Mouse (Mus musculus) thymus, adult 2 months (tissue): ENCODE measurements around the gene Gba. TPM values are rescaled to one million over a fixed set of nuclear protein-coding genes. Genes with fewer than 3 reads are reported as not detected.

Source experiments
- DNase-seq: peaks from one replicate; pipeline ENCODE4 v3.0.0; 2021
- H3K27ac ChIP-seq: fragments of 200-500 bp; 2 replicates; pipeline ENCODE4 v1.5.1; 2012; ENCODE audit warnings: low read length, control low read depth; ENCODE audit not compliant: control insufficient read depth, insufficient read depth
- H3K27me3 ChIP-seq: fragments of 200-500 bp; 2 replicates; pipeline ENCODE4 v1.6.1; 2012; ENCODE audit warnings: mild to moderate bottlenecking, low read length, moderate library complexity, mixed read lengths; ENCODE audit not compliant: control insufficient read depth, insufficient read depth
- H3K36me3 ChIP-seq: fragments of 200-500 bp; 2 replicates; pipeline ENCODE4 v1.6.1; 2012; ENCODE audit warnings: mild to moderate bottlenecking, low read length, moderate library complexity; ENCODE audit not compliant: control insufficient read depth, insufficient read depth
- H3K4me1 ChIP-seq: fragments of 200-500 bp; replicated peaks from 2 replicates; pipeline ENCODE4 v1.6.1; 2012; ENCODE audit warnings: low read length; ENCODE audit not compliant: control insufficient read depth, insufficient read depth
- H3K4me3 ChIP-seq: fragments of 200-500 bp; 2 replicates; pipeline ENCODE4 v1.5.1; 2012; ENCODE audit warnings: mild to moderate bottlenecking, low read length, control low read depth, moderate library complexity; ENCODE audit not compliant: control insufficient read depth, insufficient read depth
- CTCF ChIP-seq: fragments of 200-500 bp; IDR thresholded peaks from 2 replicates; pipeline ENCODE4 v1.5.1; 2012; ENCODE audit warnings: mild to moderate bottlenecking, control low read depth, low read length, moderate library complexity, borderline replicate concordance; ENCODE audit not compliant: control insufficient read depth, poor library complexity, insufficient read depth; ENCODE audit errors: extremely low read depth
- POLR2A ChIP-seq: fragments of 200-500 bp; IDR thresholded peaks from 2 replicates; pipeline ENCODE4 v1.6.1; 2012; ENCODE audit warnings: mild to moderate bottlenecking, low read length, control low read depth, moderate library complexity; ENCODE audit not compliant: control insufficient read depth, poor library complexity, insufficient read depth; ENCODE audit errors: extremely low read depth
- WGBS: fragments of 180-500 bp; shearing (Covaris S2); methylation state at CpG from one replicate; pipeline ENCODE4 v1.1.7; 2018; 5-methylcytosine and 5-hydroxymethylcytosine counted together
- polyA plus RNA-seq: library from polyadenylated mRNA; depleted of rRNA; stranded (reverse); fragments of >200 nt; gene quantifications from 2 replicates; pipeline ENCODE4 v1.2.3, GENCODE M21; 2012

The Gba gene
- polyA plus RNA-seq, 1 experiment: 117 TPM

DNA sequence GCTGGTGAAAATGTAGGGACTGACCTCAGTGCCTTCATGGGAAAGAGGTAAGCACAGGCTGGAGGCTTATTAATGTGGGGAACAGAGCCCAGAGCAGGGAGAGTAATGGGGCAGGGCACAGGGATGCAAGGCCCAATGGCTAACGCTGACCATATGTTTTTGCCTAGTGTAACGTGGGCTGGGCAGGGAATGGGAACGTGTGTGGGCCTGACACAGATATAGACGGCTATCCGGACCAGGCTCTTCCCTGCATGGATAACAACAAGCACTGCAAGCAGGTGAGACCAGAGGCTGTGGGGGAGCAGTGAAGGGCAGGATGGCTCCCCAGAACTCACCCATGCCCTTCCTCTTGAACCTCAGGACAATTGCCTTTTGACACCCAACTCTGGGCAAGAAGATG is 18.4 kb downstream of the Gba start:
- Histone ChIP-seq H3K27me3 (no peaks in the 10 kb centered on the region), H3K27ac (no peak overlapping the region), H3K36me3 (no peaks in the 10 kb centered on the region), H3K4me3 (no peak overlapping the region), H3K4me1 (no peaks in the 10 kb centered on the region)
- no peak for DNase-seq
- WGBS: 92% methylated on average over 5 of the region's 5 CpGs
- TF ChIP-seq CTCF (no peak), POLR2A (no peak)

DNA sequence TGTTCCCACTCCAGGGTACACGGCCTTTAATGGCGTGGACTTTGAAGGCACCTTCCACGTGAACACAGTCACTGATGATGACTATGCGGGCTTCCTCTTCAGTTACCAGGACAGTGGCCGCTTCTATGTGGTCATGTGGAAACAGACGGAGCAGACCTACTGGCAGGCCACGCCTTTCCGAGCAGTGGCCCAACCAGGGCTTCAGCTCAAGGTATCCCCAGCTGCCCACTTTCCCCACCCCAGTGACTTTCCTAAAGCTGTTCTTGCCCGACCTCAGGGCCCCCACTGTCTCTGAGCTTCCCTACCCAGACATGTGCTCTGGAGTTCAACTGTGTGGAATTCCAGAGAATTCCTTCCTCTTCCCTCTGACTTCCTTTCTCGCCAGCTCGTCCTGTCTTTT is 22.1 kb downstream of the Gba start:
- TF ChIP-seq CTCF (no peak), POLR2A (no peak)
- Histone ChIP-seq H3K27me3 (no peaks in the 10 kb centered on the region), H3K36me3 (no peaks in the 10 kb centered on the region), H3K27ac (no peak overlapping the region), H3K4me1 (peaks cover 16% of the 10 kb centered on the region), H3K4me3 (no peak overlapping the region)
- WGBS: 88% methylated on average over 11 of the region's 11 CpGs
- no peak for DNase-seq

DNA sequence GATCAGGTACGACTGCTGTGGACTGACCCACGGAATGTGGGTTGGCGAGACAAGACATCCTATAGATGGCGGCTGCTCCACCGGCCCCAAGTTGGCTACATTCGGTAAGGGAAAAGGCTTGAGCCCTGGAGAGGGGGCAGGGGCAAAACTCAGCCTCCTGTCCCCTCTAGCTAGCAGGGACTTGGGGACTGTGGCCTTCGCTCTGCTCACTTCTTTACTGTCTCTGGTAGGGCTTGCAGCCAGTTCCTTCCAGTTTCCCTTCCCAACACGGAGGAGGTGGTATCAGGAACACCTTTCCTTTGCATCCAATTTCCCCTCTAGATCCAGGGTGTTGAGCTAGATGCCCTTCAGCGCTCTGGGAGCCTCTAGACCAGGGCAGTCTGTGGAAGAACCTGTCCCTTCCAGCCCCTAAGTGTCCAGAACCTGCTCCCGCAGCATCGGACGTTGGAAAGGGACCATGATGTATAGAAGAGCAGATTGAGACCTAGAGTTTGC is 22.6 kb downstream of the Gba start:
- Histone ChIP-seq H3K27ac (no peak overlapping the region), H3K4me1 (peaks cover 16% of the 10 kb centered on the region), H3K36me3 (no peaks in the 10 kb centered on the region), H3K27me3 (no peaks in the 10 kb centered on the region), H3K4me3 (no peak overlapping the region)
- DNase-seq: no peak
- 91% methylated on average over 12 of the region's 12 CpGs for WGBS
- TF ChIP-seq POLR2A (no peak), CTCF (no peak)

DNA sequence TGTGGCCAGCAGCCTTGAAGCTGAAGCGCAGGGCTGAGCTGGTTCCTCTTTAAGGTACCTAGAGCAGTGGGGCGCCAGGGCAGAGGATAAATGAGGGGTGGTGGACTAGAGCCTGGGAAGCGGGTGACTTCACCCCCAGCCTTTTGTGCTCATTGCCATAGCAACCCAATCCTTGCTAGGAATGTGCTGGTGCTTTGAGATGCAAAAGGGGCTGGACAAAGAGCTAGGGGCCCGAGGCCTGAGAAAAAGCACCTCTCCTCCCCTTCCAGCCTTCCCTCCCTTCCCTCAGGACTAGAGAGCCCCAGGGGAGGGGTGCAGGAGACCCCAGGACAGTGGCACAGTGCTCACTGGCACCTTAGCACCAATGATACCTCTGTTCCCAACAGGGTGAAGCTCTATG is 23.2 kb downstream of the Gba start:
- WGBS: 71% methylated on average over 4 of the region's 4 CpGs

DNA sequence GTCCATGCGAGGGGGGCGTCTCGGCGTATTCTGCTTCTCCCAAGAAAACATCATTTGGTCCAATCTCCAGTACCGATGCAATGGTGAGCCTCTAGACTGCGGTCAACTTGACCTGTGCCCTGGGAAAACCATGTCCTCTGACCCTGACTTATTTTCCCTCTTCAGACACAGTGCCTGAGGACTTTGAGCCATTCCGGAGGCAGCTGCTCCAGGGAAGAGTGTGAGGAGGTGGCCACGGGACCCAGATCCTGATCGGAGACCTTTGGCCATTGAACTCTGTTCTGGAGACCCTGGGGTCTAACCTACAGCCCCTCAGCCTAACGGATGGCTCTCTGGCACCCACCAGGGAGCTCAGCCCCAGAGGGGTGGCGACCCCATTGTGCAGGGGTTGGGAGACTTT is 23.6 kb downstream of the Gba start:
- WGBS: 95% methylated on average over 11 of the region's 11 CpGs
- no peak for DNase-seq
- H3K4me1 ChIP-seq: peaks cover 16% of the 10 kb centered on the region
- H3K27ac ChIP-seq: no peak overlapping the region
- no peak for TF ChIP-seq POLR2A
- TF ChIP-seq CTCF: no peak
- H3K36me3 ChIP-seq: no peaks in the 10 kb centered on the region
- no peaks in the 10 kb centered on the region for H3K27me3 ChIP-seq
- H3K4me3 ChIP-seq: no peak overlapping the region

More for the DNA sequence above, 23.2 kb downstream of the Gba start:
- no peak for TF ChIP-seq POLR2A
- TF ChIP-seq CTCF: no peak
- Histone ChIP-seq H3K36me3 (no peaks in the 10 kb centered on the region), H3K4me3 (no peak overlapping the region), H3K27ac (no peak overlapping the region), H3K4me1 (peaks cover 16% of the 10 kb centered on the region), H3K27me3 (no peaks in the 10 kb centered on the region)
- DNase-seq: no peak

DNA sequence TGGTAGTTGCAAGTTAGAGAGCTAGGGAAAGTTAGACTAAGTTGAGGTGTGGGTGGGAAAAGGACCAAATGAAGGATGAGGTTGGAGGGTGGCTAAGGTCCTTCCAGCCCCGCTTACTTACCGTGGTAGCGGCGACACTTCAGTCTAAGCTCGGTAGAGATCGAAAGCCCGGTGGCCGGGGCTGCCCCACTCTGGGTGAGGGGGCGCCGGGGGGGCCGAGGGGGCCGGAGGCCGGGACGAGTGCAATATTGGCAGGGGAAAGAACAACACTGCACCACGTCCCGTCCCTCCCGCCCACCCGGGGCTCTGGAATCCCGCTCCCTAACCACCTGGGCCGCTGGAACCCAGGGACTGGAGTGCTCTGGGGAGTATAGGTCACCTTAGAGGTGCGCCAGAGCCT is 24.2 kb downstream of the Gba start, which contains the start of gene Mtx1:
Mtx1 (minus strand) TSS at position 189 of the 400 bp plus-strand sequence.
- no peak for TF ChIP-seq POLR2A
- no peak for TF ChIP-seq CTCF
- 20% methylated on average over 21 of the region's 21 CpGs for WGBS
- H3K4me3 ChIP-seq: peak within 1 kb of the TSS; percentile 24
- DNase-seq: no peak
- no peaks in the 10 kb centered on the region for H3K27me3 ChIP-seq
- no peaks in the 10 kb centered on the region for H3K36me3 ChIP-seq
- H3K27ac ChIP-seq: no peak within 1 kb of the TSS
- peaks cover 16% of the 10 kb centered on the region for H3K4me1 ChIP-seq

DNA sequence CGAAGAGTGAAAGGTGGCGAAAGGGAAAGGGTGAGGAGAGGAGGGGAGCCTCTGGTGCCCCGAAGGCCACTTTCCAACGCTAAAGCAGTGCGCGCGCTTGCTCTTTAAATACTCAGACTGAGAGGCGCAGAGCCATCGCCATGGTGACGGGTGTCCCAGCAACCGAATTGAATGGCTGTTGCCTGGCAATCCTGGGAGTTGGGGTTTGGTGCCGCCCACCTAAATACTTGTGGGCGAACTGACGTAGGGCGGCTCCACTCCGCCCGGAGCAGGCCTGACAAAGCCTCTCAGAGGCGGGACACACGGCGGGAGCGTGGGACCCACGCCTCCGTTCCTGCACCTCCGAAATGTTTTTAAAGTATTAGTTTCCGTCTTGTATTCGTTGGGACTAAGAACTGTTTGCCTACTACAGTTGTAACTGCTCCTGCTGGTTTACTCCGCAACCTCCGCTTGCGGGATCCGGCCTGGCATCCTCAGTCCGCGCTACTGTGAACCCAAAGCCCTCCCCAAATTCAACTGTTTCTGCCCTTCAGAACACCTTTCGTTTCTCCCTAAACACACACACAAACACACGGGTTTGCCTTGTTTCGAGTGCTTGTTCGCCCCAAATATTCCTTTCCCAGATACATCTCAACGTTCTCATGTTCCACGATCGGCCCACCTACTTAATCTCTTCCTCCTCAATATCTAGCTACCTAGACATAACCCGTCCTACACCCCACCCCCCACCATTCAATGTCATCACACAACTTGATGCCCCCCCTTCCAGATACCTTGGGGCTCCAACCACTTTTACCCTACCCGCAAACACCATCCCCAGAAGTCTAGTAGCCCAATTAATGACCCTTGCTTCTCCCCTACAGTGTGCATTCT is 24.8 kb downstream of the Gba start:
- peak; percentile 51 for DNase-seq
- no peak overlapping the region for H3K27ac ChIP-seq
- peak overlapping the region; percentile 24 for H3K4me3 ChIP-seq
- no peaks in the 10 kb centered on the region for H3K27me3 ChIP-seq
- H3K4me1 ChIP-seq: peaks cover 16% of the 10 kb centered on the region
- no peaks in the 10 kb centered on the region for H3K36me3 ChIP-seq
- 2% methylated on average over 41 of the region's 41 CpGs for WGBS
- TF ChIP-seq CTCF (0 out of 2 replicates have a peak, but pooled peaks have one; percentile 14), POLR2A (0 out of 2 replicates have a peak, but pooled peaks have one; percentile 24)
